Mouse (Mus musculus) E14TG2a.4 (cell line): Measurements from ENCODE around the gene Ggcx.

Source experiments
- CTCF ChIP-seq: conservative IDR thresholded peaks from 2 replicates; pipeline ENCODE4 v1.5.1; 2014; ENCODE audit warnings: low read length
- NANOG ChIP-seq: IDR thresholded peaks from 2 replicates; pipeline ENCODE4 v1.6.1; 2014; ENCODE audit warnings: borderline replicate concordance, low read length, mixed read lengths
- POU5F1 ChIP-seq: IDR thresholded peaks from 2 replicates; pipeline ENCODE4 v1.6.1; 2014; ENCODE audit warnings: low read length, borderline replicate concordance

DNA sequence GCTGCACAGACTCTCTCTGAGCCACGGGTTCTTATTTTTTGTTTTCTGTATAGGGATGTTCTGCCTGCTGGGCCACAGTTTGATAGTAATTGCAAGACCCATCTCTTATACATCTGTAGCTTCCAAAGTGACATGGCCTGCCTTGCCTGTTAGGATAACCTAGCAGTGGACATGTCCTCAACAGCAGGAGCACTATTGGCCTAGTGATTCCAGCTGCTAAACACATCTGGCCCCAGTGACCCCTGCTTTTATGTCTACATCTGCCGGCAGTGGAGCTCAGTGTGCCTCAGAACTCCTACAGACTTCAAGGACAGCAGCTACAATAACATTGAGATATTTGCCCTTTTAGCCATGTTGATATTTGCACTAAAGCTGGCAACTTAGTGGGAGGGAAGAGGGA, 14.1 kb upstream of the Ggcx start:
- TF ChIP-seq CTCF (no peak), NANOG (no peak), POU5F1 (no peak)
